Mouse (Mus musculus) neutrophil, adult 5-6 weeks (primary cell): ENCODE measurements around the gene Tspan15. TPM values are rescaled to one million over a fixed set of nuclear protein-coding genes. Genes with fewer than 3 reads are reported as not detected.

Experiments
- ATAC-seq: fragments of 151-379, 151-347 bp; 2 replicates; pipeline ENCODE4 v1.8.0; 2017; ENCODE audit warnings: mild to moderate bottlenecking, moderate TSS enrichment; ENCODE audit not compliant: insufficient number of reproducible peaks, poor library complexity, low FRiP score, severe bottlenecking; ENCODE audit errors: extremely low read depth
- total RNA-seq: library from RNA; stranded (forward); fragments of 200-1000 nt; gene quantifications from 2 replicates; pipeline ENCODE4 v1.2.3, GENCODE M21; 2017

The Tspan15 gene
- 0.23 TPM in 1 of 2 replicates, not detected in the other for total RNA-seq

- peak; percentile 37; the same call in 1 of the 2 replicates for ATAC-seq
Observed at GRCm38 (mm10) chr10:62230708-62231394, at the start of gene Tspan15. Tspan15 (minus strand) TSS chr10:62231251.

DNA sequence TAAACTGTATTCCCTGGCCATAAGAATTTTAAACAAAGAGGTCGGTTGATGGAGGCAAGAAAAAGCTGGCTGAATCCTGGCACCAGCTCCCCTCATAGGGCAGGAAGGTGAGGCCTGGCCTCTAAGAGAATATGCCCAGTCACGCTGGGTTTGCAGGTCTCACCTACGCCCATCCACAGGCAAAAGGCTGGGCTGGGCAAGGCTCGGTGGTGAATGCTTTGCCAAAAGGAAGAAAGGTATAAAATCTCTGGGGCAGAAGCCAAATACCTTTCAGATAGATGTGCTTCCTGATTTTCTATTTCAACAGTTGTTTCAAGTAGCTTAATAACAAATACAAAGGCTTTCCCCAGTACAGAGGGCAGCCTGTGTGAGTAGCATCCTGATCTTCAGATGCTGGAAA lies 48.6 kb upstream of the Tspan15 start:
- no peak for ATAC-seq

DNA sequence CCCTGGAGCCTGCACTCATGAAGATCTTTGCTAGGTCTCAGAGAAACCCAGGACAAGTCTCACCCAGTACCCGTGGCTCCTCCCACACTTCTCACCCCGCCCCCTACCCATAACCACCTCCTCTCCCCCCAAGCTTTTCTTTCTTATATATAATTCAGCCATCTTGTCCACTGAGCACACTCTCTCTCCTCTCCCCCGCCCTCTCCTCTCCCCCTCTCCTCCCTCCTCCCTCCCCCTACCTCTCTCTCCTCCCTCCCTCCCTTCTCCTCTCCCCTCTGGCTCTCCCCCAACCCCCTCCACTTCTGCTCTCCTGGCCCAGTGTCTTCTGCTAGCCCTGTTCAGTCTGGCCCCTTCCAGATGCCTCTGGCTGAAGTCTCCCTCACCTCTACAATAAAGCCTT lies 48.0 kb upstream of the Tspan15 start:
- ATAC-seq, result no peak

DNA sequence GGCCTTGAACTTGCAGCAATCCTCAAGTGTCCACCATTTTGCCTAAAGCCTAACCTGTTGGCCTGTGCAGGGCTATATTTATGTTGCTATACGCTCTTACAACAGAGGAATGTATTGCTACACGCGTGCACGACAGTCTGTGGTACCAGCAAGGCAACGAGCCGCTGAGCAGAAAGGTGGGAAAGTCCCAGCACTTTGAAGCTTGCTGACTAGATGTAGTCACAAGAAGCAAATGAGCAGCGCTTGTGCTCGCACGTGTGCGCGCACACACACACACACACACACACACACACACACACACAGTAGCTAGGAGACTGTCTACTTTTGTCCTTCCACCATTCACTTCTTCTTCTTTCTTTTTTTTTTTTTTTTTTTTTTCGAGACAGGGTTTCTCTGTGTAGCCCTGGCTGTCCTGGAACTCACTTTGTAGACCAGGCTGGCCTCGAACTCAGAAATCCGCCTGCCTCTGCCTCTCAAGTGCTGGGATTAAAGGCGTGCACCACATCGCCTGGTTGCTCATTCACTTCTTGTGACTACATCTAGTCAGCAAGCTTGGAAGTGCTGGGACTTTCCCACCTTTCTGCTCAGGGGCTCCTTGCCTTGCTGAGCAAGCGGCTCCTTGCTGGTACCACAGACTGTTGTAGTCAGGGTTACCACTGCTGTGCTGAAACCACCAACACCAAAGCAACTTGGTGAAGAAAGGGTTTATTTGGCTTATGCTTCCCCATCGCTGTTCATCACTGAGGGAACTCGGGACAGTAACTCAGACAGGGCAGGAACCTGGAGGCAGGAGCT lies 46.6 kb upstream of the Tspan15 start:
- ATAC-seq, result no peak

DNA sequence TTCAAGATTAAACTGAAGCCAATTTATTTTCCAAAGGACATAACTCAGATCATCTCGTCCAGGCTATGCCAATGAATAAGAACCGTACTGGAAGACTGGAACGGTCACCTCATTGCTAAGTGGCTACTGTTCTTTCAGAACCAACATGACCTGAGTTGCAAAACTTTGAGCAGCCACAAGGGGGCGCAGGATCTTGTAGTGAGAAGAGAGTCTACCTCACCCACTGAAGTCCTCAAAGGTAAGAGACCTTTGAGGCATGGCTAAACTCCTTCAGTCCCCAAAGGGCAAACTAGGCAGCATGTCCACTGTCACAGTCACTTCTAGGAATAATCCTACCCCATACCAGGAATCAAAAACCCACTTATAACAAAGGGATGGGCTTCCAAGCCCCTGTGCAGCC lies 44.2 kb upstream of the Tspan15 start:
- peak; percentile 34; the same call in 1 of the 2 replicates for ATAC-seq

DNA sequence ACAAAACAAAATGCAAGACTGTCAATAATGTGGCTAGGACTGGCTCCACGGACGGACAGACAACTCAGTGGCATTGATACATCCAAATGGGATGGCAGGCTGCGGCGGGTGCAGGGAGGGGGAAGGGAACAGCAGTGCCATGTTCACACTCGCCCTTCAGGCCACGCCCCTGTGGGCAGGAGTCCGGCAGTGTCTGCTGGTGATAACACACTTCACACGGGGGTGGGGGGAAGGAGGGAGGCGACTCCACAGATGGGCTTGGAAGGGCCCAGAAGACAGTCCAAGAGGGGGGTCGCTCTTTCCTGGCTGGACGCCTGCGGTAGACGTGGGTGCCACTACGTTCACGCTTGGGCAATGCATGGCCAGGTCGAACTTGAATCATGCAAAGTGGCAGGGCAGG lies 38.2 kb upstream of the Tspan15 start:
- no peak for ATAC-seq

DNA sequence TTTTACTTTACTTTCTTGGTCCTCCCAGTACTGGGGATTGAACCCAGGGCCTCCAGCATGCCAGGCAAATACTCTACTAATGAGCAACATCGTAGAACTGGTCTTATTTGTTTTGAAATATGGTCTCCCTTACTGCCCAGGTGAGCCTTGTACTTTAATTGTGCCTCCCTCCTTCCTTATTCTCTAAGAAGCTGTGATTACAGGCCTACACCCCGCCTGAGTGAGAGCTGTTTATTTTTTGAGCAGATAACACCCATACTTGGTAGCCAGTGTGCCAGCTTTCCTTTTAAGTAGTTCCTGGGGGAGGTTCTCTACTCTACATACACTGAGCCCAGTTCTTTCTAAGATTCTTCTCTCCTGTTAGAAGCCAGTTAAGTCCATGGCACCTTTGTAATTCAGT lies 33.2 kb upstream of the Tspan15 start:
- no peak for ATAC-seq

- peak; percentile 54 for ATAC-seq
Observed at GRCm38 (mm10) chr10:62261115-62261886, 30.2 kb upstream of the Tspan15 start.

DNA sequence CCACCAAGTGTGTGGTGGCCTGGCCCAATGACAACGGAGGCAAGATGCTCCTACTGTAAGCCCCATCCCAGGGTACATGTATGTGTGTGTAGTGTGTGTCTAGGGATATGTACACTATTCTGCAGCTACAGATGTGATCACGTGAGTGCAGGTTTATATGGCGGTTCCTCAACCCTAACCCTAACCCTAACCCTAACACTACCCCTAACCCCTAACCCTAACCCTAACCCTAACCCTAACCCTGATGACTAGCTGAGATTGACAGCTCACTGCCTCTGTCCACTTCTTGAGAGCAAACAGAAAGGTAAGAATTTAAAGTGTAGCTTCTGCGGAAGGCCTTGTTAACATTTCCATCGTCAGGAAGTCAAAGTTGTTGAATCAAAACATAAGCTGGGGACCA lies 27.2 kb upstream of the Tspan15 start:
- ATAC-seq, result peak; percentile 37; the same call in 1 of the 2 replicates

GRCm38 (mm10) chr10:62252496-62253235 lies 21.6 kb upstream of the Tspan15 start:
- ATAC-seq, result no peak

DNA sequence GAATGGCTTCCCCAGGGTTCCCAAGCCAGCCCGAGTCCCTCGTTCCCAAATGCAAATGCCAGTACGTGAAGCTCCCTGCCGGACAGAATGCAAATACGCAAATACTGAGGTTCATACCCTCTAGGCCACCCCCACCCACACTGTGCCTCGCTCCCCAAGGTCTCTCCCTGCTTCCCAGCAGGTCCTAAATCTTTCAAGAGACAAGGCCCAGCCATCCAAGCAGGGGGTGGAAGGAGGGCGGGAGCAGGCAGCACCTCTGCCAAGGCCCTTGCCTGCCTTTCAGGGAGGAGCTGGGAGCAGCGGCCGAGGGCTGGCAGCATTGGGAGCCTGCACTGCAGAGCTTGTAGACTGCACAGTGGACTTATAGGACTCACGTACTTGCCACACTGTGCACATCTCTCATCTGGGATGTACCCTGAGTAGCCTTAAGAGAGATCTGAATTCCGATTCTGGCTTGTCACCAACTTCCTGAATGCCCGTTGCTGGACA lies 21.0 kb upstream of the Tspan15 start, which contains the start of gene Tacr2:
TSS of gene Tacr2 (plus strand) at position 439 of the 489 bp plus-strand sequence.
- no peak for ATAC-seq

GRCm38 (mm10) chr10:62247815-62248214 lies 16.8 kb upstream of the Tspan15 start:
- no peak for ATAC-seq

DNA sequence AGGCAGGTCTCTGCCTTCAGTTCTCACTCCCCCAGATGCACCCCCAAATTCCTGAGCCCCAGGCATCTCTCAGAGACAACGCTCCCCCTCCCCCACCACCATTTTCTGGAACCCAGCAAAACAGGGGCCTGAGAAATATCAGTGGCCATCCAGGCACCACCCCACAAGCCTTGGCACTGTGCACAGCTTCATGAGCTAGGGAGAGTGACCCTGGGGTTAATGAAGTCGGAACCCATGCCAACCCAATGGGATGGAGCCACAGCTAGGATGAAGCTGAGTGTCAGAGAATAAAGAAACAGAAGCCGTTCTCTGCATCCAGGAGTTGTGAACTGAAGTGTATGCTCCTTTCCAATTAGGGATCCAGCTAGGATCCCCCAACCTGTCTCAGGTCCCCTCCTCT lies 16.1 kb upstream of the Tspan15 start:
- ATAC-seq, result no peak

- ATAC-seq, result no peak
Observed at GRCm38 (mm10) chr10:62244067-62244466, 13.0 kb upstream of the Tspan15 start.

DNA sequence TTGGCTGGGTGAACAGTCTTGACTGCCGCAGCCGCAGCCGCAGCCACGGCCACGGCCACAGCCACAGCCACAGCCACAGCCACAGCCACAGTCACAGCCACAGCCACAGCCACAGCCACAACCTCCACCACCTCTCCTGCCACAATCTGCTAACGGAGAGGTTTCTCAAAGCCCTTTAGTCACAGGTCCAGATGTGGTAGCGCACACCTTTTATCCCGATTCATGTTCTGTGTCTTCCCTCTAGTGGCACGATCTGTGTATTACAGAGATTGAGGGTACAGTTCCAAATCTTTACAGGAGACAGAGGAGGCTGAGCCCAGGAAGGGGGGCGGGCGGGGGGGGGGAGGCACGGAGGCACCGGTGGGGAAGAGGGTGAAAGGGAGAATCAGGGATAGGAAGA lies 11.8 kb upstream of the Tspan15 start:
- no peak for ATAC-seq

DNA sequence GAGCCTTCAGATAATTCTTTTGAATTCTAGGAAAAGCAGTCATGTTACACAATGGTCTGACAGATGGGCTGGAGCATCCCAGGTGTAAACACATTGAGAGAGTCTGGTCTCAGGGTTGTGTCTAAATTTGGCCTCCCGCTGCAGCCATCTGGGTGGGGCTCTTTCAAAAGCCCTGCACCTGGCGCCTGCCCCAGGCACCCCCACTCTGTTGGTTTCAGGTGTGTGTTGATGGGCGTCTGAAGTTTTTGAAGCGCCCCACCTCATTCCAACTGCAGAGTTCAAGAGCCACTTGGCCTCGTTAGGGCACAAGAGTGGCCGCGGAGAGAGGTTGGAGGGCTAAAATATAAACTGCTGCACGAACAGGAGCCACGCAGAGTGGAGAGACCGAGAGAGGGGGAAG lies 11.3 kb upstream of the Tspan15 start:
- ATAC-seq, result no peak

DNA sequence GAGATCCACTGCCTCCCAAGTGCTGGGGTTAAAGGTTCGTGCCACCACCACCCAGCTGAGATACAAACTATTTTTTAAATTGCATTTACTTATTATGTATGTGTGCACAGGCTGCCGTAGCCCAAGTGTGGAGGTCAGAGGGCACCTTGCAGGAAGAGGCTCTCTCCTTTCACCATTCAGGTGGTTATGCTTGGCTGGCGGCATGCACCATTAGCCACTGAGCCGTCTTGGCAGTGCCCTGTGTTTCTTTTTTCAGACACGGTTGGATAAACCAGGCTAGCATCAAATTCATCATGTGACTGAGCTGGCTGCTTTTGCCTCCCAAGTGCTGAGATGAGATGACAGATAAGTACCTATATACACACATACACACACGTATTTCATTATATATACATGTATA lies 8.2 kb upstream of the Tspan15 start:
- ATAC-seq, result no peak

DNA sequence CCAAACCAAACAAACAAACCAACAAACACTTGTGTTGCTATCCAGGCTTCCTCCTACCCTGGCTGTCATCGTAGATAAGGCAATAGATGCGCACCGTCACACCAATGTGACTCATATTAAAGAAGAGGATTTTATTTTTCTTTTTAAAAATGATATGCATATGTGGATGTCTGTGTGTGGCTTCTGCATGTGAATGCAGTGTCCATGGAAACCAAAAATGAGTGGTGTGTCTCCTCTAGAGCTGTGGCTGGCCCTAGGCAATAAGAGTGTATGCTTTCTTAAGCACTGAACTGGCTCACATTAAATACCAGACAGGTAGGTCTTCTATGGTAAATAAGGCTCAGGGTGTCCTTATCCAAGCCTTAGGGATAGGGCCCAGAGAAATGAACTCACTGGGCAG lies 7.6 kb upstream of the Tspan15 start:
- ATAC-seq, result no peak

DNA sequence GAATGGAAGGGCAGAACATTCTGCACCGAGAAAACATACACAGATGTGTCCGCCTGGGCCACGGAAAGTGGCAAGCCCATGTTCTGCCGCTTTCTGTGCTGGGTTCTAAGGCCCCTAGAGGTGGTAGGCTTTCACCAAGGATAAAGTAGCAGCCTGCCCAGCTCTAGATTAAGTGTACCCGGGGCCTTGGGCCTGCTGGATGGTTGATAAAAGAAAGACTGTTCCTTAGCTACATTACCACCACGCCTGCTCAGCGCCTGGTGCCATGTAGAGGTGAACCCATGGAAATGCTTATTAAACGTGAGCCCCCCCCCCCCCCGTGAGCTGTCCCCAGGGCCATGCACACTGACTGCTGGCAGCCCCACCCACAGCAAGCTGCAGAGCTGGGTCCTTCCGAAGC lies 6.2 kb upstream of the Tspan15 start:
- ATAC-seq, result no peak
